Mouse (Mus musculus) liver, embryonic 15.5 days (tissue): ENCODE measurements around the gene Sptlc2. TPM values are rescaled to one million over a fixed set of nuclear protein-coding genes. Genes with fewer than 3 reads are reported as not detected.
A peak's percentile ranks its signal among the peaks of the same experiment; 100 is the strongest.
"Not testable (repeated sequence)": the region's sequence is repeated elsewhere in the genome, so short reads cannot be mapped to it uniquely, and the experiment has no call there.

Experiments
- ATAC-seq: fragments of 200-750 bp; cut with Nextera tagmentation; 2 replicates; pipeline ENCODE4 v1.8.0; 2017; ENCODE audit warnings: moderate number of reproducible peaks, mild to moderate bottlenecking, moderate library complexity; ENCODE audit not compliant: insufficient read depth
- H3K27ac ChIP-seq: fragments of 300-500 bp; sonication (generic); replicated peaks from 2 replicates; pipeline ENCODE4 v1.5.1; 2015; ENCODE audit warnings: mild to moderate bottlenecking, inconsistent platforms
- H3K27me3 ChIP-seq: fragments of 300-500 bp; sonication (generic); 2 replicates; pipeline ENCODE4 v1.6.1; 2015; ENCODE audit warnings: mild to moderate bottlenecking, inconsistent platforms
- H3K36me3 ChIP-seq: fragments of 300-500 bp; sonication (generic); replicated peaks from 2 replicates; pipeline ENCODE4 v1.6.1; 2015; ENCODE audit warnings: moderate library complexity, mild to moderate bottlenecking, inconsistent platforms
- H3K4me1 ChIP-seq: fragments of 300-500 bp; sonication (generic); replicated peaks from 2 replicates; pipeline ENCODE4 v1.6.1; 2015; ENCODE audit warnings: inconsistent platforms
- H3K4me2 ChIP-seq: fragments of 300-500 bp; sonication (generic); 2 replicates; pipeline ENCODE4 v1.6.1; 2015; ENCODE audit warnings: moderate library complexity, mild to moderate bottlenecking, inconsistent platforms
- H3K4me3 ChIP-seq: fragments of 300-500 bp; sonication (generic); replicated peaks from 2 replicates; pipeline ENCODE4 v1.5.1; 2015; ENCODE audit warnings: mild to moderate bottlenecking, inconsistent platforms
- H3K9ac ChIP-seq: fragments of 300-500 bp; sonication (generic); 2 replicates; pipeline ENCODE4 v1.6.1; 2015; ENCODE audit warnings: moderate library complexity, mild to moderate bottlenecking, inconsistent platforms
- H3K9me3 ChIP-seq: fragments of 300-500 bp; sonication (generic); replicated peaks from 2 replicates; pipeline ENCODE4 v1.6.1; 2016; ENCODE audit warnings: inconsistent platforms
- WGBS: fragments of 180-500 bp; shearing (Covaris S2); methylation state at CpG from one replicate; pipeline ENCODE4 v1.1.7; 2015; ENCODE audit warnings: mixed read lengths; ENCODE audit not compliant: insufficient replicate concordance; 5-methylcytosine and 5-hydroxymethylcytosine counted together
- polyA plus RNA-seq: library from polyadenylated mRNA; unstranded; fragments of >200 nt; fragmentation: Nextera tagmentation; extraction: Ambion mirVana; gene quantifications from 2 replicates; pipeline ENCODE4 v1.2.1, GENCODE M21; 2015

Sptlc2 gene
- polyA plus RNA-seq, 1 experiment from 2014 or later = 25.9 TPM

DNA sequence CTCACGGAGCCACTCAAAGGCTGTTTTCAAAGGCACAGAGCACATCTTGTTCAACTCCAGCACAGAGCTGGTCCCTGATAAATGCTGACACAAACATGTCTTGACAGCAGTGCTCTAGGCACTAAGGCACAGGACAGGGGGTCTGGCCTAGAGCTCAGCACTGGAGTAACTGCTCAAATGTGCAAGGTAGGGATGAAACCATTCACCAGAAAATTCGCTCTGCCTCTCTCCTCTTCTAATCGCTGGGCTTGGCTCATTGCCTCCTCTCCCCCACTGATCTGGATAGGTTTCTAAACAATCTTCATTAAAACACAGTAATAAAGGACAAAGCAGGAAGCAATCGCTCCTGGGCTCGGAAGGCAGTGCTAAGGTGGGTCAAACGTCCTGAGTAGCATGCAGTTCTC is 57.1 kb downstream of the Sptlc2 start:
- Histone ChIP-seq H3K27ac (0 out of 2 replicates have a peak overlapping the region, but pooled peaks have one; percentile 6), H3K4me2 (no peak overlapping the region), H3K9me3 (no peaks in the 10 kb centered on the region), H3K27me3 (no peaks in the 10 kb centered on the region), H3K9ac (no peak overlapping the region), H3K4me3 (no peak overlapping the region), H3K4me1 (peaks cover 6% of the 10 kb centered on the region; the same call in 1 of the 2 replicates), H3K36me3 (0 out of 2 replicates have a peak, but pooled peaks cover 5% of the 10 kb centered on the region)
- no peak for ATAC-seq
- 58% methylated on average over 6 of the region's 6 CpGs for WGBS

DNA sequence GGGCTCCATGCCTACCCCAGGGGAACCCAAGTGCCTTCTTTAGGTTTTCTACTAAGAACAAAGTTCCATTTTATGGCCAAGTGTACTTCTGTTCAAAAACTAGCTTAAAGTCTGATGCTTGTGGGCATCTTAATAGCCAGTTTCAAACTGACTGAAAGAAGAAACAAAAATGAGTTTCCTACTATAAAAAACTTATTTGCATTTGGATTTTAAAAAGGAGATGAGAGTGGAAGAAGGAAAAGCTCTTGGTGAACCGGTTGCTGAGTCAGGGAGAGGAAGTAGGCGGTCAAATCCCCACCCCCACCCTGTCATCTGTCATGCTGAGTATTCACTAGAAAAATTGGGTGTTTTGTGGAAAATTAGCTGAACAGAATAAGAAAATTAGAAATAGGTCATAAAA is 57.9 kb downstream of the Sptlc2 start:
- WGBS = 30% methylated on average over 2 of the region's 2 CpGs
- Histone ChIP-seq H3K27me3 (no peaks in the 10 kb centered on the region), H3K4me2 (no peak overlapping the region), H3K36me3 (0 out of 2 replicates have a peak, but pooled peaks cover 5% of the 10 kb centered on the region), H3K9me3 (no peaks in the 10 kb centered on the region), H3K9ac (no peak overlapping the region), H3K4me3 (no peak overlapping the region), H3K4me1 (peaks cover 6% of the 10 kb centered on the region; the same call in 1 of the 2 replicates), H3K27ac (no peak overlapping the region)
- no peak for ATAC-seq

DNA sequence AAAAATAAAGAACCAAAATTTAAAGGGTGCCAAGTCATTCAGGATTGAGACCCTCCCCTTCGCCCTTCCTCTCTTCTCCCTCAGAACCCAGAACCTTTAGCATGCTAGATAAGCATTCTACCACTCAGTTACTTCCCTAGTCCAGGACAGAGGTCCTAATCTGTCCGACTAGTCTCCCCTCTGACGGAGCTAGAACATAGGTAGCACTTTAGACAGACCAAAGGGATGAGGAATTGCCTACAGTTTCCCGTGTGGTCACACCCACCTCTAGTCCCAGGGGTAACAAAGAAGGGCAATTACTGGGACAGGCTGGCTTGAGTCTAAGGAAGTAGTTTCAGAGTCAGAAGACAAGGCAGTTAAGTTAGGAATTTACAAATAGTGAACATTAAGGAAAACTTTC is 60.1 kb downstream of the Sptlc2 start:
- Histone ChIP-seq H3K4me3 (no peak overlapping the region), H3K9me3 (no peaks in the 10 kb centered on the region), H3K4me1 (peaks cover 6% of the 10 kb centered on the region; the same call in 1 of the 2 replicates), H3K36me3 (peaks cover 14% of the 10 kb centered on the region; the same call in 1 of the 2 replicates), H3K27ac (no peak overlapping the region), H3K4me2 (no peak overlapping the region), H3K9ac (no peak overlapping the region), H3K27me3 (no peaks in the 10 kb centered on the region)
- ATAC-seq = no peak
- WGBS = 22% methylated on average over 4 of the region's 4 CpGs

DNA sequence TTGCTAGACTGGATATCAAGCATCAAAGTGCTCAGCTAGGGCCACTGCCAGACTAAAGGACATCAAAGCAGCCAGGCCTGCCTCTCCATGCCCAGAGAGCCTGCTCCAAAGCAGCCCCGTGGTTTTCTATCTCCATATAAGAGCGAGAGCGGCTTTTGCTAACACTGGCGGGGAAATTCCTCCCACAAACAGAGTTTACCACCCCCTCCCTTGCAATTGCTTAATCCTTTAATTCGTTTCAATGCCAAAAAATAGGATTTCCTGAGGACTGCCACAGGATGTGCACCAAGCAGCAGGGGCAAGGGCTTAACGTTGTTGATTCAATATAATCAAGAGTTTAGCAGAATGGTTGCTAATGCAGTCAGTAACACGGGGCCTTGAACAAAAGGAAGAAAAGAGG is 60.5 kb downstream of the Sptlc2 start:
- H3K27ac ChIP-seq = no peak overlapping the region

DNA sequence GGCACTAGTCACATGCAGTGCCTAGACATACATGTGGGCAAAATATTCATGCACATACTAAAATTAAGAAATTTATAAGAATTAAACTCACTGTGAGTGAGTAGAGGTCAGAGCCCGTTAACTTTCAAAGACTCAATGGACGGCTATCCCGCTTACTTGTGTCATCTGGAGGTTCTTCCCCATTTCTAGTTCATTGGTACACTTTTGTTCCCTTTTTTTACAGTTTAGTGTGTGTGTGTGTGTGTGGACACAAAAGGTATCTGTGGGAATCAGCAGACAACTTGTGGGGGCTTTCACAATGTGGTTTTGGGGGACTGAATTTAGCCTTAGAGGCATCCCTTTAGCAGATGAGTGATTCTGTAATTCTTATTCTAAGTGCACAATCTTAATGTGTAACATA is 62.7 kb downstream of the Sptlc2 start:
- WGBS = 68% methylated on average over 3 of the region's 3 CpGs
- H3K27me3 ChIP-seq = no peaks in the 10 kb centered on the region
- no peak overlapping the region for H3K27ac ChIP-seq
- H3K4me2 ChIP-seq = no peak overlapping the region
- no peak for ATAC-seq
- no peaks in the 10 kb centered on the region for H3K9me3 ChIP-seq
- H3K4me3 ChIP-seq = no peak overlapping the region
- peaks cover 6% of the 10 kb centered on the region; the same call in 1 of the 2 replicates for H3K4me1 ChIP-seq
- H3K36me3 ChIP-seq = peaks cover 14% of the 10 kb centered on the region; the same call in 1 of the 2 replicates
- H3K9ac ChIP-seq = no peak overlapping the region

More for the DNA sequence above, 60.5 kb downstream of the Sptlc2 start:
- Histone ChIP-seq H3K9ac (no peak overlapping the region), H3K9me3 (no peaks in the 10 kb centered on the region), H3K4me1 (peaks cover 6% of the 10 kb centered on the region; the same call in 1 of the 2 replicates), H3K36me3 (peaks cover 14% of the 10 kb centered on the region; the same call in 1 of the 2 replicates), H3K27me3 (no peaks in the 10 kb centered on the region), H3K4me2 (no peak overlapping the region), H3K4me3 (no peak overlapping the region)
- no peak for ATAC-seq
- WGBS = 34% methylated on average over 7 of the region's 7 CpGs

DNA sequence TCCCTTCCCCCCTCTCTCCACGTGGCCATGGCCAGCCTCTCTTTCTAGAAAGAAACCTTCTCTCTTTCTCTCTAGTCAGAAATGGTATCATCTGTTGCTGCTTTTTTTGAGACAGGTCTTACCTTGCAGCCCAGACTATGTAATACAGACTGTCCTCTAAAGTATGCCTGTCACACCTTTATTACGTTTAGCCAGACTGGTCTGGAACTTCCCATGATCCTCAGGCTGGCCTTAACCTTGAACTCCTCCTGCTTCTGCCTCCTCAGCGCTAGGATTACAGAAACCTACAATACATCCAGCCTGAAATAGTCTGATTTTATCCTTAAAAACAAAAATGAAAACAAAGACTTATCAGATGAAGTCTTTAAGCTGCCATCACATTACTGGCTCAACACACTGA is 68.9 kb downstream of the Sptlc2 start:
- peaks cover 4% of the 10 kb centered on the region; the same call in 1 of the 2 replicates for H3K36me3 ChIP-seq
- no peak overlapping the region for H3K4me2 ChIP-seq
- no peaks in the 10 kb centered on the region for H3K9me3 ChIP-seq
- no peak overlapping the region for H3K27ac ChIP-seq
- no peak overlapping the region for H3K4me3 ChIP-seq
- no peak for ATAC-seq
- 74% methylated on average over 3 of the region's 3 CpGs for WGBS
- no peaks in the 10 kb centered on the region for H3K4me1 ChIP-seq
- H3K27me3 ChIP-seq = no peaks in the 10 kb centered on the region
- no peak overlapping the region for H3K9ac ChIP-seq

DNA sequence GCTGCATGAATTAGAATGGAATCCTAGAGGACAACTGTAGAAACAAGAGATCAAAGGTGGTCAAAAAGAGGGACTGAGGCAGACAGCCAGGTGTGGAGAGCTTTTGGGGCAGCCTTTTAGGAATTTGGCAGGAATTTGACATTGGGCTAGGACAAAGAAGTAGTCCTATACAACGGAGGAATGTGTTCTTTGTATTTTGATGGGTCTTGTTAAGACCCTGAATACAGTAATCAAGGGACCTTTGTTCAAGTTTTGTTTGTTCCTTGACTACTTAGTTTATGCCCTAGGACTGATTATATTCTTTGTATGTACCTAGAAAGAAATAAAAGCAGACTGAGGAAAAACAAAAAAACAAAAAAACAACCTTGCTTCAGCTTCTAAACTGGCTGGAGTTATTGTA is 70.2 kb downstream of the Sptlc2 start:
- H3K4me3 ChIP-seq = no peak overlapping the region
- H3K27me3 ChIP-seq = no peaks in the 10 kb centered on the region
- H3K36me3 ChIP-seq = no peaks in the 10 kb centered on the region
- WGBS = 71% methylated on average over 1 of the region's 1 CpGs
- no peak overlapping the region for H3K9ac ChIP-seq
- no peak overlapping the region for H3K4me2 ChIP-seq
- H3K4me1 ChIP-seq = no peaks in the 10 kb centered on the region
- no peak overlapping the region for H3K27ac ChIP-seq
- no peaks in the 10 kb centered on the region for H3K9me3 ChIP-seq
- ATAC-seq = no peak

DNA sequence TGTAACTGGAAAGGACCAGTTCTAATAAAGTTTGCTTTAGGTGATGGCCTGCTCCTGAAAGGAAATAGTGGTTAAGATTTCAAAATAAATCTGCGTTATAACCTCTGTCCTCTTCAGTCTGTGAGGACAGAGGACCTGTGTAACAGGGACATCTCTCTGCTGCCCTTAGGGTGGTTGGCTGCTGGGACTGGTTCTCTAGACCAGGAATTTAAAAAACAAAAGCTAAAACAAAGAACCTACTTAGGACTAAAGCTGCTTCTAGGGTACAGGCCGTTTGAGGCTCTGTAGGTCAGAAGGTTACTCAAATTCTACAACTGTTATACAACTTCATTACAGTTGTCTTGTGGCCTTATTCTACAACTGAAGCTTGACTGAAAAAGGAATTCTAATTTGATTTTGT is 75.1 kb downstream of the Sptlc2 start:
- Histone ChIP-seq H3K36me3 (peaks cover 21% of the 10 kb centered on the region), H3K27me3 (no peaks in the 10 kb centered on the region), H3K9ac (no peak overlapping the region), H3K27ac (no peak overlapping the region), H3K4me1 (no peaks in the 10 kb centered on the region), H3K4me3 (no peak overlapping the region), H3K4me2 (no peak overlapping the region), H3K9me3 (no peaks in the 10 kb centered on the region)
- 65% methylated on average over 2 of the region's 2 CpGs for WGBS
- ATAC-seq = no peak

DNA sequence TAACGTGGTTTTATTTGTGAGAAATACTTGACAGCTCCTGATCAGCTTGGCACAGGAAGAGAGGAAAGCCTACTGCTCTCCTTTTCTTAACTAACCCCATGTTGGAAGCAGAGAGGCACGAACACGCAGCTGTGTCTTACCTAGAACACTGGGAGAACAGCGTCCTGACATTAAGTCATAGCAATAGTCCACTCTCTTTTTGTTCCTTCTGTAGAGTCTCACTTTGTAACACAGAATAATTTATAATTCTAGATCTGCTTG is 81.6 kb downstream of the Sptlc2 start:
- H3K9me3 ChIP-seq, H3K4me3 ChIP-seq, H3K4me1 ChIP-seq, ATAC-seq, H3K9ac ChIP-seq, H3K27me3 ChIP-seq, H3K4me2 ChIP-seq, H3K27ac ChIP-seq: not testable (repeated sequence)
- H3K36me3 ChIP-seq = peaks cover 11% of the 10 kb centered on the region
- WGBS = 74% methylated on average over 4 of the region's 4 CpGs

DNA sequence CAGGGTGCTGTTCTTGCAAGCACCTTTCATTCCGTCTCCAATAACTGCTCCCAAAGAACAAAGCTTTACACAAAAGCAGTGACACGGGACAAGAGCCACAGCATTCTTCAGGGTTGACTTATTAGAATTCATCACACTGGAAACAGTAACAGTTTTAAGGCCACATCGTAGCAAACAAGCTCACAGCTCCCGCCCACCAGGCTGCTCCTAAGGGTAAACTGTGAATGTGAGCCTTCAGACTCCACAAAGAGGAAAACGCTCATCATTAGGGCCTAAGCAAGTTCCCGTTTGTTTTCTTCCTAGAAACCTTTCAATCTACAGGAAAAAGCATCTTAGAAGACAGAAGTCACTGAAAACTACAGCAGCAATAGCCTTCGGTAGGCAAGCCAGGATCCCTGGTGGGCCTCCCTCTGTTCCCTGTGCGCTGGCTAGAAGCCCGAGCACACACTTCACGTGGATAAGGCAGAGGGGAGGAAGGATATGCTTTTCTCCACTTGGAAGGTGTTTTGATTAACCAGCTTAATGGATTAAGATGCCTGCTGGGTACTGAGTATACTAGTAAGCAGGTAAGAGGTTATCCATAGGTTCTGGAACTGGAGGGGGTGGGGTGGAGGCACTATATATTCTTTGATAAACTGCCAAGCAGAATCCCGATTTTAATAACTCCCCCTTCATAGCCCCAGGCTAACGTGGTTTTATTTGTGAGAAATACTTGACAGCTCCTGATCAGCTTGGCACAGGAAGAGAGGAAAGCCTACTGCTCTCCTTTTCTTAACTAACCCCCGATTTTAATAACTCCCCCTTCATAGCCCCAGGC is 82.2 kb downstream of the Sptlc2 start:
- 44% methylated on average over 13 of the region's 13 CpGs for WGBS
- H3K27ac ChIP-seq = no peak overlapping the region
- H3K4me3 ChIP-seq = no peak overlapping the region
- no peak overlapping the region for H3K4me2 ChIP-seq
- peaks cover 14% of the 10 kb centered on the region for H3K27me3 ChIP-seq
- no peaks in the 10 kb centered on the region for H3K4me1 ChIP-seq
- H3K36me3 ChIP-seq = peaks cover 11% of the 10 kb centered on the region
- H3K9me3 ChIP-seq = no peaks in the 10 kb centered on the region
- no peak for ATAC-seq
- no peak overlapping the region for H3K9ac ChIP-seq

DNA sequence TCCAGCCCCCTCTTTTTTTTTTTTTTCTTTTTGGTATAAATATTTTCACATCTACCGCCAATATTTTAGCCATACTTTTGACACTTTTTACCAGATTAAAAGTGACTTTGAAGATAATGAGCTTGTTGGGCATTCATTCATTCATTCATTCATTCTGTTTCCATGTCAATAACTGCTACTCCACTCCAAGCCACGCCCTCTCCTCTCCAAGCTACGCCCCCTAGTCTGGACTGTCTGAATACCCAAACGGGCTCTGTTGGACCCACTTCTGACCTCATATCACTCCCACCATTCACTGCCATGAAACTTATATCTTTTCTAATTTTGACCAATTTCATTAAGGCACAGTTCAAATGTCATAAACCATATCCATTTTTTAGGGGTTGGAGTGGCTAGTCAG is 87.0 kb downstream of the Sptlc2 start:
- 48% methylated on average over 4 of the region's 4 CpGs for WGBS
- no peak for ATAC-seq
- peaks cover 43% of the 10 kb centered on the region for H3K27me3 ChIP-seq
- no peaks in the 10 kb centered on the region for H3K36me3 ChIP-seq
- no peak overlapping the region for H3K27ac ChIP-seq
- H3K4me1 ChIP-seq = peaks cover 18% of the 10 kb centered on the region
- no peak overlapping the region for H3K4me3 ChIP-seq
- no peak overlapping the region for H3K9ac ChIP-seq
- H3K4me2 ChIP-seq = no peak overlapping the region
- no peaks in the 10 kb centered on the region for H3K9me3 ChIP-seq

DNA sequence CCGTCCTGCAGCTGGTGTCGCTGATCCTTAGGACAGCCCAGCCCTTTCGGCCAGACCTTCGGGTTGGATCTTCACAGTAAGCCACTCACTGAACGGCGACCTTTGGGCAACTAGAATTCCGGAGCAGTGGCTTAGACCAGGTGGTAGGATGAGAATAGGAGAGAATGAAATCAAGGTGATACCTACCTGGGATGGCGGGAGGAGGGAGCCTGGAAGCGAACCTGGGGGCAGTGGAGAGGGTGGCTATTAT is 87.8 kb downstream of the Sptlc2 start:
- Histone ChIP-seq H3K9ac (0 out of 2 replicates have a peak overlapping the region, but pooled peaks have one; percentile 40), H3K27me3 (peaks cover 43% of the 10 kb centered on the region), H3K4me3 (peak overlapping the region; percentile 63), H3K4me1 (peaks cover 18% of the 10 kb centered on the region), H3K4me2 (peak overlapping the region; percentile 83), H3K27ac (no peak overlapping the region), H3K9me3 (no peaks in the 10 kb centered on the region), H3K36me3 (no peaks in the 10 kb centered on the region)
- 4% methylated on average over 9 of the region's 9 CpGs for WGBS
- ATAC-seq = peak; percentile 8; the same call in 1 of the 2 replicates
